Mouse (Mus musculus) ovary, postnatal 36 days (tissue): ENCODE results near the gene Hltf.
"Not testable (repeated sequence)": the region's sequence is repeated elsewhere in the genome, so short reads cannot be mapped to it uniquely, and the experiment has no call there.

Experiments
- DNase-seq: peaks from one replicate; pipeline ENCODE4 v3.0.0; 2022; ENCODE audit warnings: low spot score, mixed read lengths

The Hltf gene

GRCm38 (mm10) chr3:20104318-20104717 is 46.7 kb downstream of the Hltf start:
- no peak for DNase-seq

- no peak for DNase-seq
These were observed 47.2 kb downstream of the Hltf start for GRCm38 (mm10) chr3:20104776-20105175.

DNA sequence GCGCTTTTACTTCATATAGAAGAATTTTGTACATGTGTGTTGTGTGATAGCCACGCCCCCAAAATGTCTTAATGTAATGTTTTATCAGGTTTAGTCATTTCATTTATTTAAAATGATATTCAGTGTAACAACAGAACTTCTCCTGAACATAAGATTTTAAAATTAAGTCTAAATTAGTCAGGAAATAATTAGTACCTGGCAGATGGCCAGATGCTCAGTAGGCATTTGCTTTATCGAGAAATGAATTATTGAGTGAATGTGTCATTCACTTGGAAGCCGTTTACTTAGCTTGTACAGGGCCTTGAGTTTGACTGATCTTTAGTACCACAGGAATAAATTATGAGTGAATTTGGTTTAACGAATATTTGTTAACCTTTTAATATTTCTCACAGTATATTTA is 51.3 kb downstream of the Hltf start:
- no peak for DNase-seq

- DNase-seq: no peak
These were observed 54.3 kb downstream of the Hltf start for GRCm38 (mm10) chr3:20111913-20112312.

- DNase-seq: no peak
These were observed 61.5 kb downstream of the Hltf start for GRCm38 (mm10) chr3:20119044-20119591.

DNA sequence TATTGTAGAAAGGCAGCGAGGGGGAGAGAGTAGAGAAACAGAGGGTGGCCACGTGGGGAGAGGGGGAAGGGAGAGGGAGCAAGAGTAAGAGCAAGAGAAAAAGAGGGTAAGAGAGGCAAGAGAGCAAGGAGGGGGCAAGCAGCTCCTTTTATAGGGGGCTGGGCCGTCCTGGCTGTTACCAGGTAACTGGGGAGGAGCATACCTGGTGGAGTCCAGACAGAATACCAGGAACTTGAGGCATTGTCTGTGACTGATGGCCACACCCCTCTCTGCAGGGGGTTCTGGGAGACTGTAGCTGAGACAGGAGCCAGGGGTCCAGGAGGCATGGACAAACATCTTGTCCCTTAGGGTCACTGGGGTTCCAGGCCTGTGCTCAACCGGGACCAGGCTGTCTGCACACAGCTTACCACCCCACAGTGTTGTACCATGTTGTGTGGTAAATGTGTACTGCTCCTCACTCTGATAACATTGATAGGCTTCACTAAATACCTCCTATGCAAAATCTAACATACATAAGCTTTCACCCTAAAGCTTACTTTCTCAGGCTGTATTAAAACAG is 62.2 kb downstream of the Hltf start:
- DNase-seq: no peak

GRCm38 (mm10) chr3:20121582-20121981 is 64.0 kb downstream of the Hltf start:
- not testable (repeated sequence) for DNase-seq

- DNase-seq: no peak
These were observed 68.0 kb downstream of the Hltf start for GRCm38 (mm10) chr3:20125604-20126003.

DNA sequence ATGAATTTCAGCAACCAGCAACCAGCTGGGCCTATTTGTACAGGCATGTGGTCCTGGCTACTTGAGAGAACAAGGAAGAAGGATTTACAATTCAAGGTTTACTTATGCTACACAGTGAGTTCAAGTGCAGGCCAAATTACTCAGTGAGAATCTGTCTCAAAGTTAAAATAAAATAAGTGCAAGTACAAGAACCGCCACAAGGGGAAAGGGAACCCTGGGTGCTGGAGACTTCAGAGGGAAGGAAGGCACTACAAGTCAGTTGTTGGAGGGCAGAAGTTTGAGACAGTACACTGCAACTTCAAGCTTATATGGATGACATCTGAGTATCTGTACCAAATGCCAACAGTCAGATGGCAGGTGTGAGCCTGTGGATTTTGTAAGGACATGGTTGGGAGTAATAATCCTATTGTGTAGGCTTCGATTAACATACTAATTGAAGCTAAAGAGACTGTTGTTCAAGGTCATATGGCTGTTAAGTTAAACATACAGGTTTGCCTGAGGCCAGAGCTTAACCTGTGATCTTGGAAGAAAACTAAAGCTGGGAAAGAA is 69.5 kb downstream of the Hltf start:
- no peak for DNase-seq

DNA sequence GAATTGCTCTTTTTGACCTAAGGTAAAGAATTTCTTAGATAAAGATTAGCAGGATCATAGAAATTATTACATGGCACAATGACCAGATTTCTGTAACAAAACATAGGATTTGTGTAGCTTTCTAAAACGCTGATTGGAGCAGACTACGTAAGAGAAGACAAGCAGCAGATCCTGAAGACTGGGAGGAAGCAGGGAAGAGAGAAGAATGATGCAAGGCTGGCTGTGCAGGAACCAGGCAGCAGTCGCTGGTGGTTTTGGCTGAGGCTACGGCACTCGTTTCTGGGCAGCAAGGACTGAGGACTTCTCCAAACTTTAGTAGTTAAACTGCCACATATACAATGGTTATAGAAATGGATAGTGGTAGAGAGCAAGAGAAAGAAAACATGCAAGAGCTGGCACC is 71.9 kb downstream of the Hltf start:
- DNase-seq: no peak

GRCm38 (mm10) chr3:20130456-20131349 is 73.1 kb downstream of the Hltf start:
- no peak for DNase-seq

GRCm38 (mm10) chr3:20131350-20131720 is 73.7 kb downstream of the Hltf start:
- no peak for DNase-seq

GRCm38 (mm10) chr3:20132731-20133130 is 75.1 kb downstream of the Hltf start:
- no peak for DNase-seq

DNA sequence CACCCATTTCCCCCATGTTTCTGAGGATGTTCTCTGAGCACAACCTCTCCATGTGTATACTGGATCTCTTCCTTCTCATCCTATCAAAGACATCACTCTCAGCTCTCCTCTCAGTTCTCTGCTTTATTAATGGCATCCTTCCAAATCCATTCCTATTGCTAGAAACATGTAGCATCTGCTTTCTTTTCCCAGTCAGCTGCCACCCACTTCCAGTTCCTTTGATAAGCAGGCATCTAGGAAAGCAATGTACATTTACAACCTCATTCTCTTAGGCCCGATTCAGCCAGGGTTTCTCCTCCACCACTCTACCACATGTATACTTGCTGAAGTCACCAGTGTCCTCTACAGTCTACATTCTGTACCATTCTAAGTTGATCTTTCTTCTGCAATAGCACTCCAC is 76.1 kb downstream of the Hltf start:
- no peak for DNase-seq

DNA sequence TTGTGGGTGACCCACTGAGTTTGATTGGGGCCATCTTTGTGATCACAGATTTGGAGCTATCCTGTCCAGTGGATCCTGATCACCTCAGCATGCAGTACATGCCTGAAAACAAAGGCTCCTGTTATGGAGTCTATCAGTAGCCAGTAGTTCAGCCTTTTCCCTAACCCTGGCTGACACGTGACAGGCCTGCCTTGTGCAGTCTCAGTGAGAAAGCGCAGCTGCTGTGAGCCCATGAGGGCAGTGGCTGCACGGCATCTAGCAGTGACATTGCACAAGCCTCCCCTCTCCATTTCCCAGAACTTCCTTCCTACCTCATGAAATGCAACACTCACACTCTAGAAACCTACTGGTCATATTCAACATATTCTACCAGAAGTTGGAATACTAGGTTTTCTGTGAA is 76.9 kb downstream of the Hltf start:
- no peak for DNase-seq

DNA sequence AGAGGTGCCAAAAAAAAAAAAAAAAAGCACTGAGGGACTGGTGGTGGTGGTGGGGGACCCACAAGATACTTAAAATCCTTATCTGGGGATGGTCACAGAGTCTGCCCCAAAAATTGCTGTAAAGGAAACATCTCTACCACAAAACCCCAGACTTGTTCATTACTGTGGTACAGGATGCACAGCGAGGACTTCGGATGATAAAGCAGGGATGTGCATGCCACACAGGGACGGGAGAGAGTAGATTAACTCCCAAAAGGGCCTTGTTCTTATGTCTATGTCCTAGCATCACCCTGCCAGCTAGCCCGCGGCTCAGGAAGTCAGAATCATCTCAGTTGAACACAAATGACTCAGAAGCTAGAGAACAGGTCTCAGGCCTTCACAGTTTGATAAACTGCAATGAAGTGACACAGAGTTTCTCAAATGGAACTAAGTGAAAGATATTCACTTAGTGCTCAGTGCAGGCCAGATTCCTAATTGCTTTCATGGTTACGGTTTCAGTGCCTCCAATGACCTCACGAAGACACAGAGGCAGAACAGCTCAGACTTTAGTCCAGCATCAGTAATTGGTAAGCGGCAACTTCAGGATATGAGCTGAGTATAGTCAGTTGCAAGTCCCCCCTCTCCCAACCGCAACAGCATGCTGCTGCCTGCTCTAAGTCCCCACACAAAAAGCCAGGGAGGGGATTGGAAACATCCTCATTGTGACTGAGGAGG is 79.4 kb downstream of the Hltf start:
- DNase-seq: no peak

DNA sequence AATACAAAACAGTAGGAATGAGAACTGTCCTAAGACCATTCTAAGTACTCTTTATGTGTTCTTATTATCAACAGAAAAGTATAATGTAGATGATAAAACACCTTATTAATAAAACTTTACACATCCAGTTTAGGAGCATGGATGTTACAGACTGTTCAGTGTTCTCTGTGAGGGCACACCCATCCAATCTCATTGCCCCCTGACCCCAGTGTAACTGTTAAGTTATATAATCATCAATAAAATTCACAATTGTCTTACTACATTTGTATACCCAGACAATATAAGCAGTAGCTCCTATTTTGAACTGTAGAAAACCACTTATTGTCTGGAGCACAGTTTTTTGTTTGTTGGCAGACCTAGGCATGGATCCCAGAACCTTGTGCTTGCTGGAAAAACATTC is 83.6 kb downstream of the Hltf start:
- DNase-seq: no peak

GRCm38 (mm10) chr3:20141679-20142078 is 84.1 kb downstream of the Hltf start:
- no peak for DNase-seq

GRCm38 (mm10) chr3:20142101-20142500 is 84.5 kb downstream of the Hltf start:
- DNase-seq: no peak

DNA sequence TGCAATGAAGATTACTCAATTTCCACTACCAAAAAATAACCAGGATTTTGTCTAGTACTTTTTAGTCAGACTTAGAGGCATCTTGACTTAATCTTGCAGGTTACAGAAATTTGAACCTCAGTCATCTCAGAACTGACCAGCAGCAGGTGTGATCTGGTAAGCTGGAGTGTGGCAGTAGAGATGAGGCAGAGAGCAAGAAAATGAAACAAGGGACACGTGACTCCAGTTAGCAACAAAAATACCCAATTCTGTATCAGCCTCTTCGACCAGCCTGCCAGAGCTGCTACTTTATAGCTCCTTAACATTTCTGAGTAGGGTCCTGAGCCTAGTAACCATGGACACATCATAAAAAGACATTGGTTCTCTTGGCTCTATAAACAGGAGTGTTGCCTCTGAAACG is 85.0 kb downstream of the Hltf start:
- DNase-seq: no peak

- DNase-seq: no peak
These were observed 86.1 kb downstream of the Hltf start for GRCm38 (mm10) chr3:20143726-20144125.

DNA sequence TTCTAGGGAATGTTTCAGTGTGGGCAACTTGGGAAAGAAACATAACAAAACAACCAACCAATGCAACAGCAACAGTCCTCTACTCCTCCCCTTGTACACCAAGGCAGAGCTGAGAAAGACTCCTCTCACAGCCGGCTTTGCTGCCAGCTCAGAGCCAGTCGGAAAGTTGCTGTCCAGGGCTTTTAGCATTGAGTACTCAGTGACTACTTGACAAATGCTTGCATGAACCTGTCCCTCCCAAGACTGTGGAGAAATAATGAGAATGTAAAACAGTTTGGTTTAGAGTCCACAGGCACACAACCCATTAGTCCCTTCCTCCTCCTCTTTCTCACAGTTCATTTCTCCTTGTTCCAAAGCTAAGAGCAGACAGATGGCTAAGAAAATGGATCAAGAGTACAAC is 86.8 kb downstream of the Hltf start:
- no peak for DNase-seq

GRCm38 (mm10) chr3:20145696-20146113 is 88.1 kb downstream of the Hltf start:
- no peak for DNase-seq
